Mouse (Mus musculus): ENCODE measurements around the gene Ltbp2.

GRCm38 (mm10) chr12:84750661-84751060 lies 125.7 kb downstream of the Ltbp2 start:
- TF ChIP-seq POLR2A (IDR thresholded peaks at IDR 0.05; ENCODE audit: low read depth, low read length) = no peak
- no peak for TF ChIP-seq CTCF (IDR thresholded peaks at IDR 0.05; ENCODE audit: borderline replicate concordance, insufficient read depth, low read length)
